Mouse (Mus musculus): ENCODE data around the gene Lrp8.

Gene Lrp8

GRCm38 (mm10) chr4:107844971-107845370 is 42.9 kb downstream of the Lrp8 start:
- peak; percentile 84 to 86 for DNase-seq (ENCODE audit: low spot score in 2 of 2)

GRCm38 (mm10) chr4:107846795-107847194 is 44.7 kb downstream of the Lrp8 start:
- no peak for DNase-seq (ENCODE audit: low spot score in 2 of 2)

- no peak for DNase-seq (ENCODE audit: low spot score in 2 of 2)
Observed at GRCm38 (mm10) chr4:107848546-107848945, 46.5 kb downstream of the Lrp8 start.

- DNase-seq (ENCODE audit: low spot score in 2 of 2), result no peak
Observed at GRCm38 (mm10) chr4:107849621-107850020, 47.6 kb downstream of the Lrp8 start.

- DNase-seq (ENCODE audit: low spot score in 2 of 2), result no peak
Observed at GRCm38 (mm10) chr4:107850091-107850490, 48.0 kb downstream of the Lrp8 start.

- DNase-seq (ENCODE audit: low spot score in 2 of 2), result no peak
Observed at GRCm38 (mm10) chr4:107853333-107853732, 51.3 kb downstream of the Lrp8 start.

GRCm38 (mm10) chr4:107853836-107854235 is 51.8 kb downstream of the Lrp8 start:
- no peak for DNase-seq (ENCODE audit: low spot score in 2 of 2)

- DNase-seq (ENCODE audit: low spot score in 2 of 2), result no peak
Observed at GRCm38 (mm10) chr4:107856958-107857686, 55.1 kb downstream of the Lrp8 start.

GRCm38 (mm10) chr4:107858995-107859394 is 56.9 kb downstream of the Lrp8 start:
- no peak for DNase-seq (ENCODE audit: low spot score in 2 of 2)

- no peak for DNase-seq (ENCODE audit: low spot score in 2 of 2)
Observed at GRCm38 (mm10) chr4:107864866-107865265, 62.8 kb downstream of the Lrp8 start.

GRCm38 (mm10) chr4:107879254-107880050 is 77.4 kb downstream of the Lrp8 start, which contains the start of gene Magoh:
Gene Magoh (plus strand): TSS chr4:107879755.
- DNase-seq (ENCODE audit: low spot score in 2 of 2), result peak; percentile 97 to 98

- DNase-seq (ENCODE audit: low spot score in 2 of 2), result no peak
Observed at GRCm38 (mm10) chr4:107881631-107882030, 79.6 kb downstream of the Lrp8 start.

- no peak for DNase-seq (ENCODE audit: low spot score in 2 of 2)
Observed at GRCm38 (mm10) chr4:107886371-107886770, 84.3 kb downstream of the Lrp8 start.

GRCm38 (mm10) chr4:107889385-107889730 is 87.3 kb downstream of the Lrp8 start:
- no peak for DNase-seq (ENCODE audit: low spot score in 2 of 2)

- DNase-seq (ENCODE audit: low spot score in 2 of 2), result peak; percentile 97
Observed at GRCm38 (mm10) chr4:107889731-107890432, 87.8 kb downstream of the Lrp8 start, which contains the start of gene 0610037L13Rik. Gene 0610037L13Rik (plus strand): TSS chr4:107889813.

GRCm38 (mm10) chr4:107892663-107893062 is 90.6 kb downstream of the Lrp8 start:
- DNase-seq (ENCODE audit: low spot score in 2 of 2), result no peak

- DNase-seq (ENCODE audit: low spot score in 2 of 2), result no peak
Observed at GRCm38 (mm10) chr4:107899211-107899927, 97.3 kb downstream of the Lrp8 start.

GRCm38 (mm10) chr4:107900206-107900605 is 98.1 kb downstream of the Lrp8 start:
- DNase-seq (ENCODE audit: low spot score in 2 of 2), result no peak

- no peak for DNase-seq (ENCODE audit: low spot score in 2 of 2)
Observed at GRCm38 (mm10) chr4:107904252-107904651, 102.2 kb downstream of the Lrp8 start.

GRCm38 (mm10) chr4:107906561-107906960 is 104.5 kb downstream of the Lrp8 start:
- DNase-seq (ENCODE audit: low spot score in 2 of 2), result no peak

GRCm38 (mm10) chr4:107910020-107910419 is 108.0 kb downstream of the Lrp8 start:
- DNase-seq (ENCODE audit: low spot score in 2 of 2), result no peak

- no peak for DNase-seq (ENCODE audit: low spot score in 2 of 2)
Observed at GRCm38 (mm10) chr4:107920336-107920735, 118.3 kb downstream of the Lrp8 start.

All from frontal cortex, postnatal 36 days (tissue).